Mouse (Mus musculus) lung, embryonic 14.5 days (tissue): ENCODE measurements around the gene Tspan18. TPM values are rescaled to one million over a fixed set of nuclear protein-coding genes. Genes with fewer than 3 reads are reported as not detected.

Source experiments
- ATAC-seq: fragments of 200-750 bp; cut with Nextera tagmentation; 2 replicates; pipeline ENCODE4 v1.8.0; 2017; ENCODE audit warnings: mild to moderate bottlenecking, moderate TSS enrichment, moderate library complexity; ENCODE audit not compliant: insufficient read depth
- DNase-seq: peaks from one replicate; pipeline ENCODE4 v3.0.0-alpha.2; 2015
- H3K27ac ChIP-seq: fragments of 300-500 bp; sonication (generic); 2 replicates; pipeline ENCODE4 v1.5.1; 2014; ENCODE audit warnings: low read depth, mild to moderate bottlenecking, moderate library complexity
- H3K27me3 ChIP-seq: fragments of 300-500 bp; sonication (generic); 2 replicates; pipeline ENCODE4 v1.6.1; 2014; ENCODE audit warnings: low read length, control low read depth; ENCODE audit not compliant: insufficient read depth
- H3K36me3 ChIP-seq: fragments of 300-500 bp; sonication (generic); 2 replicates; pipeline ENCODE4 v1.6.1; 2014; ENCODE audit warnings: control low read depth; ENCODE audit not compliant: insufficient read depth
- H3K4me1 ChIP-seq: fragments of 300-500 bp; sonication (generic); 2 replicates; pipeline ENCODE4 v1.6.1; 2014; ENCODE audit warnings: antibody characterized with exemption, control low read depth; ENCODE audit not compliant: insufficient read depth
- H3K4me2 ChIP-seq: fragments of 300-500 bp; sonication (generic); 2 replicates; pipeline ENCODE4 v1.6.1; 2014; ENCODE audit warnings: mild to moderate bottlenecking
- H3K4me3 ChIP-seq: fragments of 300-500 bp; sonication (generic); 2 replicates; pipeline ENCODE4 v1.5.1; 2014; ENCODE audit warnings: low read depth, low read length
- H3K9ac ChIP-seq: fragments of 300-500 bp; sonication (generic); 2 replicates; pipeline ENCODE4 v1.6.1; 2014
- H3K9me3 ChIP-seq: fragments of 300-500 bp; sonication (generic); 2 replicates; pipeline ENCODE4 v1.6.1; 2016; ENCODE audit warnings: low read depth, low read length, control low read depth
- CTCF ChIP-seq: IDR thresholded peaks from 2 replicates; pipeline ENCODE4 v1.5.1; 2016; ENCODE audit warnings: antibody characterized with exemption, low read depth
- WGBS: fragments of 180-500 bp; shearing (Covaris S2); extraction: QIAGEN DNeasy Blood & Tissue Kit; methylation state at CpG from one replicate; pipeline ENCODE4 v1.1.7; 2014; 5-methylcytosine and 5-hydroxymethylcytosine counted together
- polyA plus RNA-seq: library from polyadenylated mRNA; unstranded; fragments of >200 nt; fragmentation: Nextera tagmentation; extraction: Ambion mirVana; gene quantifications from 2 replicates; pipeline ENCODE4 v1.2.1, GENCODE M21; 2014

The Tspan18 gene
- polyA plus RNA-seq, 1 experiment from 2014 or later, result 36.8 TPM

DNA sequence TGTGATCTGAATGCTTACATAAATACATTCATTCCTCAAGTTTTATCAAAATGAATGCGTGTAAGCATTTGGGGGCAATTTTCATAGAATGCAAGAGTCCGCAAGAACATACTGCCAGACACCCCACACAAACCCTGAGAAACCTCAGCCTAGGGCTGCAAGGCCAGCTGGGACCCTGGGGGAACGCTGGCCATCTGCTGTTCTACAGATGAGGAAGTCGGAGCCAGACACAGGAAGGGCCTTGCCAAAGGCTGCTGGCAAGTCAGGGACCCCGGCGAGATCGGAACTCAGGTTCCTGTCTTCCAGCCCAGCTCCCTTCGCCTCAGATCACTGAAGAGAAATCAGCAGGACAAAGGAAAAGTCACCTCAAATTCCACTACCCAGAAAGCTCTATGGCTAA is 34.6 kb upstream of the Tspan18 start:
- no peak for TF ChIP-seq CTCF
- Histone ChIP-seq H3K4me3 (no peak overlapping the region), H3K9me3 (no peaks in the 10 kb centered on the region), H3K27me3 (no peaks in the 10 kb centered on the region), H3K27ac (no peak overlapping the region), H3K4me1 (no peaks in the 10 kb centered on the region; the same call in 1 of the 2 replicates), H3K9ac (no peak overlapping the region), H3K36me3 (no peaks in the 10 kb centered on the region), H3K4me2 (no peak overlapping the region)
- ATAC-seq, result no peak
- DNase-seq, result peak; percentile 28
- 60% methylated on average over 8 of the region's 8 CpGs for WGBS

DNA sequence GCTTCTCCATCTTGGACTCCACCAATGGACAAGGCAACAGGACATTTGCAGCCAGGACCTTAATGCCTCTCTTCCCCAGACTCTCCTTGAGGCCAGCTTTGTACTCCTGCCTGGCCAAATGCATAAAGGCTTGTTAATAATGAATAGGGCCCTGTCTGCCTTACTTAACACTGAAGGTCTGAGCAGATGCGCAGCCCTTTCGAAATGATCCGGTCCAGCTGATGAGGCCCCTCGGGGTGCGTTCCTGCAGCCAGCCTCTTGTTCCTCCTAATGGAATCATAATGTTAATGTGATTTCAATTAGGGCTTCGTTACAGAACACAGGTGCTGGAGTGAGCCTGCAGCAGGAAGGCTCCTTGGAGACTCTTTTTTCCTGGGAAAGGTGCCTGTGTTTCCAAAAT is 33.7 kb upstream of the Tspan18 start:
- Histone ChIP-seq H3K27ac (no peak overlapping the region), H3K9ac (no peak overlapping the region), H3K4me1 (no peaks in the 10 kb centered on the region; the same call in 1 of the 2 replicates), H3K4me3 (no peak overlapping the region), H3K4me2 (no peak overlapping the region), H3K36me3 (no peaks in the 10 kb centered on the region), H3K27me3 (no peaks in the 10 kb centered on the region), H3K9me3 (no peaks in the 10 kb centered on the region)
- 77% methylated on average over 6 of the region's 6 CpGs for WGBS
- TF ChIP-seq CTCF, result no peak
- no peak for DNase-seq
- ATAC-seq, result no peak

DNA sequence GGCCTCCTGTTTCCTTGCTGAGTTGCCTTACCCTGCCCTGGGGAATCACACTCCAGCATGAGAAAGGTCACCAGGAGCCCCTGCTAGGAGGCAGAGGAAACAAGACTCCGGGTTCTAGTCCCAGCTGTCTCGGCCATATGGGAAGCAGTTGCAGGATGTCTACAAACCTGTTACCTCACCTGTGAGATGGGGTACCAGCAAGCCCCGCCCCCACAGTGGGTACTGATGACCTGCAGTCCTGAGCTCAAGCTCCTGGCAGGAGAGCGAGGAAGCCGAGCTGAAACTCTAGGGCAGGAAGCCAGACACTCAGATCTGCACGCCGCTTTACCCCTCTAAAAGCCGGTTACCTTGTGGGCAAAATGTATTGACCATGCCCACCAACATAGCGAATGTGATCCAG is 31.1 kb upstream of the Tspan18 start:
- DNase-seq (no peak), ATAC-seq (no peak)
- no peak overlapping the region for H3K4me3 ChIP-seq
- no peaks in the 10 kb centered on the region for H3K4me1 ChIP-seq
- H3K27ac ChIP-seq, result no peak overlapping the region
- no peak overlapping the region for H3K4me2 ChIP-seq
- H3K9ac ChIP-seq, result no peak overlapping the region
- H3K36me3 ChIP-seq, result no peaks in the 10 kb centered on the region
- no peaks in the 10 kb centered on the region for H3K9me3 ChIP-seq
- H3K27me3 ChIP-seq, result no peaks in the 10 kb centered on the region
- no peak for TF ChIP-seq CTCF
- WGBS, result 58% methylated on average over 9 of the region's 9 CpGs

DNA sequence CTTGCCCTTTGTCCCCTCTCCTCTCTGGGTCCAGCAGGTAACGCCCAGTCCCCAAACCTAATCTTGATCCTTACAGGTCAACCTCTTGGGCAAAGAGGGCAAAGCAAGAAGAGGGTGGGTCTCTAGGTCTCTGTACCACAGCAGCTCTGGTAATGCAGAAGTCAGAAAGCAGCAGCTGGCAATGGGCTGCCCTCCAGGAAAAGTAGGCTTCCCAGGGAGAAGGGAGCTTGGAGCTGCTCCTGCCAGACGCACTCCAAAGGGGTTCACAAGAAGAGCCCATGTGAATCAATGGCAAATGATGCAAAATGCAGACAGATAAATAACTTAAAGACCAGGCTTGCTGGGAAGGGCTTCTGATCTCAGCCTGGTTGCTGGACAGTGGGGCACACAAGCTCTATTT is 30.6 kb upstream of the Tspan18 start:
- H3K4me2 ChIP-seq, result no peak overlapping the region
- DNase-seq (no peak), ATAC-seq (no peak)
- 79% methylated on average over 2 of the region's 2 CpGs for WGBS
- no peaks in the 10 kb centered on the region for H3K27me3 ChIP-seq
- H3K27ac ChIP-seq, result no peak overlapping the region
- no peaks in the 10 kb centered on the region for H3K4me1 ChIP-seq
- H3K9me3 ChIP-seq, result no peaks in the 10 kb centered on the region
- H3K9ac ChIP-seq, result no peak overlapping the region
- no peak for TF ChIP-seq CTCF
- H3K4me3 ChIP-seq, result no peak overlapping the region
- H3K36me3 ChIP-seq, result no peaks in the 10 kb centered on the region

DNA sequence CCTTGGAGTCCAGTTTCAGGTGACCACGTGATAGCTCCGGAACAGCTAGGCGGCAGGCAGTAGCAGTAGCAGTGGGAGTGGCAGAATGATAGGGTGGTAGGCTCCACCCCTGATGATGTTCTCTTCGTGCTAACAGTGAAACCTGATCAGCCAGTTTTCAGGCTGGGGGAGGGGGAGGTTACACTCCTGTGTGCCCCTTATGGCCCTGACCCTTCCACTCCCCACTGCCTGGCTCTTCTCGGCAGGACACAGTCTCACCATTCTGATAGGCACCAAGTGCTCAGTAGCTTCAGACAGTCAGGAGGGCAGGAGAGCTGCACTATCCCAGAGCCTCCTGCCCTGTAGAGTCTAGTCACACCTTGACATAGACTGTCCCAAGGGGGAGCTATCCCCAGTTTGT is 27.1 kb upstream of the Tspan18 start:
- no peaks in the 10 kb centered on the region for H3K27me3 ChIP-seq
- H3K27ac ChIP-seq, result no peak overlapping the region
- no peak overlapping the region for H3K4me2 ChIP-seq
- no peak overlapping the region for H3K4me3 ChIP-seq
- TF ChIP-seq CTCF, result no peak
- WGBS, result 10% methylated on average over 5 of the region's 5 CpGs
- no peaks in the 10 kb centered on the region for H3K4me1 ChIP-seq
- DNase-seq (peak; percentile 29), ATAC-seq (peak; percentile 44; the same call in 1 of the 2 replicates)
- no peaks in the 10 kb centered on the region for H3K36me3 ChIP-seq
- H3K9ac ChIP-seq, result no peak overlapping the region
- H3K9me3 ChIP-seq, result no peaks in the 10 kb centered on the region

DNA sequence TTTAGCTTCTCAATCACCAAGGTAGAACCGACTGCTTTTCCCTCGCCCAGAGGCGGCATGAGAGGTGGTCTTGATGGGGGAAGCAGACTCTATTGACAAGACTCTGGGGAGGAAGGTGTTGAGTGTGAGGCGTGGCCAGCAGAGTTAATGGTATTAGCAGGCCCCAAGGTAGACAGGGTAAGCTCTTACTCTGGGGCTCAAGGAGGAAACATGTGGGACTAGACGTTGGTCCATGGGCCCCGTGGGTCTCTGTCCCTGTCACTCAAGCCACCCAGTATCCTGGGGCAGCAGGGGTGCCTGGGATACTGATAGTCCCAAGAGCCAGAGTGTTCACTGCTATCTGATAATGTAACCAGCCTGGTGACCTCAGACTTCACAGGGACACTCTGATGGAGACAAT is 26.0 kb upstream of the Tspan18 start:
- TF ChIP-seq CTCF, result no peak
- no peaks in the 10 kb centered on the region for H3K36me3 ChIP-seq
- ATAC-seq (no peak), DNase-seq (no peak)
- H3K27ac ChIP-seq, result no peak overlapping the region
- no peaks in the 10 kb centered on the region for H3K9me3 ChIP-seq
- 68% methylated on average over 6 of the region's 6 CpGs for WGBS
- no peak overlapping the region for H3K4me2 ChIP-seq
- H3K4me3 ChIP-seq, result no peak overlapping the region
- H3K27me3 ChIP-seq, result no peaks in the 10 kb centered on the region
- H3K9ac ChIP-seq, result no peak overlapping the region
- no peaks in the 10 kb centered on the region for H3K4me1 ChIP-seq

DNA sequence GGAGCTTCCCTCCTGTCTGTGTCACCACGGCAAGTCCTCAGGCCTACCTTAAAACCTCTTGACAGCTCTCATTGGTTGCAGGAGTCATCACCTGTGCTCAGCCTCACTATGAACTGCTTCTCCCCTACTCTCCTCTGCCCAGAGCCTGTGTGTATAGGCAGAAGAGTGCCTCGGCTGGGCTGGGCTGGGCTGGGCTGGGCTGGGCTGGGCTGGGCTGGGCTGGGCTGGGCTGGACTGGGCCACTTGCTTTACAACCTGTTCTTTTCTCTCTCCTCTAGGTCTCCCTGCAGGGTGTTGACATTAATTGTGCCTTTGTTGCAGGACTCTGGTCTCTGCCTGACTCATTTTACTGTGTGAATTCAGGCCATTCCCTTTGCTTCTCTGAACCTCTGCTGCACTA is 23.1 kb upstream of the Tspan18 start:
- no peak overlapping the region for H3K9ac ChIP-seq
- no peak for TF ChIP-seq CTCF
- ATAC-seq, result no peak

DNA sequence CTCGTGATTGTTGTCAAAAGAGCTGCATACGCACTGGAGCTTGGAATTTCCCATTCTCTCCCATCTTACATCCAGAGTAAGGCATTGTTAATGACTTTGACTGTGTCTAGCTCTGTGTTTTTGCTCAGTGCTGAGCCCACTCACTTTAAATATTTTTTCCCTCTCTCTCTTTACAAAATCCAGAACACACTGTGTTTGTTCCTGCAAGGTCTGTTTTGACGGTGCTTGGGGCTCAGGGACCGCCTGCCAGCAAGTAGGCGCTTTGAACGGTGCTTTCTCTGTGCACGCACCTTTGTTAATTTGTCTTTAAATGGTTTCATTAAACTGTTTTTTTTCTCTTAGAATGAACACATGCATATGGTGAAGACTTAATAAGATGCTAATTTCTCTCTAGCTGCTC is 21.5 kb upstream of the Tspan18 start:
- no peak overlapping the region for H3K4me3 ChIP-seq
- H3K4me2 ChIP-seq, result no peak overlapping the region
- H3K27me3 ChIP-seq, result no peaks in the 10 kb centered on the region
- no peaks in the 10 kb centered on the region for H3K9me3 ChIP-seq
- H3K36me3 ChIP-seq, result no peaks in the 10 kb centered on the region
- DNase-seq (no peak), ATAC-seq (no peak)
- no peak for TF ChIP-seq CTCF
- H3K4me1 ChIP-seq, result no peaks in the 10 kb centered on the region
- H3K27ac ChIP-seq, result no peak overlapping the region
- H3K9ac ChIP-seq, result no peak overlapping the region
- 63% methylated on average over 7 of the region's 7 CpGs for WGBS

More for the DNA sequence above, 23.1 kb upstream of the Tspan18 start:
- Histone ChIP-seq H3K36me3 (no peaks in the 10 kb centered on the region), H3K9me3 (no peaks in the 10 kb centered on the region), H3K27ac (no peak overlapping the region), H3K4me1 (no peaks in the 10 kb centered on the region), H3K4me3 (no peak overlapping the region), H3K4me2 (no peak overlapping the region), H3K27me3 (no peaks in the 10 kb centered on the region)
- WGBS, result 45% methylated on average over 2 of the region's 2 CpGs
- no peak for DNase-seq
